Mouse (Mus musculus) left cerebral cortex, postnatal 36 days (tissue): Measurements from ENCODE around the gene Sod3. TPM values are rescaled to one million over a fixed set of nuclear protein-coding genes. Genes with fewer than 3 reads are reported as not detected.

Experiments used
- DNase-seq, 2 experiments: peaks; one replicate each; pipeline ENCODE4 v3.0.0; 2021 to 2022; ENCODE audit warnings: low spot score in 2 of 2, mixed read lengths in 1 of 2
- intact Hi-C: fragments of 180-260 bp; cut with DNase I; formaldehyde crosslinking; loops from one replicate; pipeline ENCODE4 v1.15.1; 2025
- total RNA-seq, 2 experiments: library from RNA; stranded (reverse); gene quantifications; 2 replicates each; pipeline ENCODE4 v1.2.3; 2021

Gene Sod3
- total RNA-seq, 2 experiments from 2014 or later, result 6.3 to 7.0 TPM

GRCm38 (mm10) chr5:52367866-52368840, 4.6 kb downstream of the Sod3 start:
- intact Hi-C loops, result no loop called here
- no peak for DNase-seq

GRCm38 (mm10) chr5:52370901-52371300, 7.3 kb downstream of the Sod3 start:
- DNase-seq, result no peak

GRCm38 (mm10) chr5:52375847-52376246, 12.3 kb downstream of the Sod3 start:
- intact Hi-C loops, result no loop called here
- no peak for DNase-seq

More at GRCm38 (mm10) chr5:52370901-52371300, 7.3 kb downstream of the Sod3 start:
- intact Hi-C loops, result no loop called here

GRCm38 (mm10) chr5:52382837-52383236, 19.2 kb downstream of the Sod3 start:
- intact Hi-C loops, result no loop called here
- no peak for DNase-seq

- intact Hi-C loops, result no loop called here
- DNase-seq, result no peak
These were observed 20.2 kb downstream of the Sod3 start for GRCm38 (mm10) chr5:52383748-52384147.

- intact Hi-C loops, result no loop called here
- no peak for DNase-seq
These were observed 22.4 kb downstream of the Sod3 start for GRCm38 (mm10) chr5:52386016-52386415.

- peak; percentile 50 to 53 for DNase-seq
- intact Hi-C loops, result no loop called here
These were observed 24.6 kb downstream of the Sod3 start for GRCm38 (mm10) chr5:52388092-52388749.

GRCm38 (mm10) chr5:52390381-52390780, 26.8 kb downstream of the Sod3 start:
- intact Hi-C loops, result loop anchor here (5.0 to 10.0 kb wide), 4 partner anchors 82 to 273 kb away; partner anchors contain the start of genes Ccdc149 and Dhx15
- DNase-seq, result peak; percentile 47 to 67

GRCm38 (mm10) chr5:52391471-52391870, 27.9 kb downstream of the Sod3 start:
- intact Hi-C loops, result loop anchor here (5.0 to 10.0 kb wide), 4 partner anchors 81 to 274 kb away; partner anchors contain the start of genes Ccdc149 and Dhx15

GRCm38 (mm10) chr5:52393756-52394155, 30.2 kb downstream of the Sod3 start:
- DNase-seq, result no peak
- intact Hi-C loops, result loop anchor here (5.0 to 10.0 kb wide), 4 partner anchors 79 to 276 kb away; partner anchors contain the start of genes Ccdc149 and Dhx15

More at GRCm38 (mm10) chr5:52391471-52391870, 27.9 kb downstream of the Sod3 start:
- peak; percentile 53 to 66 for DNase-seq

GRCm38 (mm10) chr5:52404373-52404772, 40.8 kb downstream of the Sod3 start:
- intact Hi-C loops, result no loop called here
- DNase-seq, result no peak

GRCm38 (mm10) chr5:52408668-52409315, 45.2 kb downstream of the Sod3 start:
- no peak for DNase-seq
- intact Hi-C loops, result no loop called here

- intact Hi-C loops, result no loop called here
- DNase-seq, result no peak
These were observed 46.6 kb downstream of the Sod3 start for GRCm38 (mm10) chr5:52410197-52410596.

GRCm38 (mm10) chr5:52411567-52411966, 48.0 kb downstream of the Sod3 start:
- intact Hi-C loops, result no loop called here
- DNase-seq, result no peak

- no peak for DNase-seq
- intact Hi-C loops, result no loop called here
These were observed 51.6 kb downstream of the Sod3 start for GRCm38 (mm10) chr5:52415193-52415592.

GRCm38 (mm10) chr5:52415917-52416316, 52.3 kb downstream of the Sod3 start:
- DNase-seq, result no peak
- intact Hi-C loops, result no loop called here

- DNase-seq, result no peak
- intact Hi-C loops, result no loop called here
These were observed 52.9 kb downstream of the Sod3 start for GRCm38 (mm10) chr5:52416485-52416884.
